In the genomic region with DNA sequence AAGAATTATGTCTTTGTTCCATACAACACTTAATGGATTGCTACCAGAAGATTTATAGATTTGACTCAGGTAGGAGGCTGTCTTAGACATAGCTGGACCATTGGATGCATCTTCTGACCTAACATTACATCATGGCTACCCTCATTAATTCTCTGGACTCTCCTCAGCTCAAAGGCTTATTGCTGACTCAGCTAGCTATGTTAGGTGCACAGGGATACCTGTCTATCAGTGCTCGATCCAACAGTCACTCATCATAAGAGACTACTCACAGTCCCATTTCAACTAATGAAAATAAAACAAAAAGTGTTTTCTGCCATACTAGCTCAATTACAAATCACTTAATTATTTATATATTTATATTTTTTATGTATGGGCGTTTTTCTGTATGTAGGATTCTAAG, we compare ENCODE assay signal across 20 mouse cellular contexts.
DNase-seq lines count a peak whose midpoint lies in the region; ATAC-seq and TF ChIP-seq lines count a peak whose summit lies in the region.
"Had no signal": no experiment of that assay in that cellular context is flagged by ENCODE, and none has a peak within 500 bp of the region (broad histone marks: within the 10 kb centered on the region; RNA-seq: fewer than 3 reads in every experiment).

No protein-coding gene starts in this region.

- TF ChIP-seq RAD21 in CH12.LX (IDR thresholded peaks at IDR 0.05; ENCODE audit: low read depth, low read length): no peak

- TF ChIP-seq CTCF in CH12.LX (conservative IDR thresholded peaks at IDR 0.05 in 1 of 2, IDR thresholded peaks at IDR 0.05 in 1 of 2; ENCODE audit: low read depth in 2 of 2, low read length in 2 of 2): no peak
- no peak for TF ChIP-seq CTCF in intestine, postnatal 0 days (IDR thresholded peaks at IDR 0.05; ENCODE audit: low read depth)

- no peak overlapping the region for H3K9ac ChIP-seq in CH12.LX (ENCODE audit: insufficient read depth, low read depth)
- no peak overlapping the region for H3K9ac ChIP-seq in ES-E14 (ENCODE audit: insufficient read depth, low read depth, low read length, poor library complexity, severe bottlenecking)
- H3K9ac ChIP-seq in intestine, postnatal 0 days (ENCODE audit: low read depth, low read length): no peak overlapping the region

- H3K36me3 ChIP-seq in CH12.LX (replicated peaks in 1 of 2; ENCODE audit: control insufficient read depth in 1 of 2, insufficient read depth in 1 of 2, low read length in 1 of 2) (no peaks in the 10 kb centered on the region), ES-E14 (ENCODE audit: control insufficient read depth, insufficient read depth, low read length, poor library complexity, severe bottlenecking) (no peaks in the 10 kb centered on the region)
- H3K36me3 ChIP-seq in intestine, postnatal 0 days (ENCODE audit: control insufficient read depth, insufficient read depth): no peaks in the 10 kb centered on the region
- H3K36me3 ChIP-seq: G1E had no signal

- WGBS in intestine, postnatal 0 days: 87% methylated on average over 2 of the region's 2 CpGs

- H3K4me3 ChIP-seq in CH12.LX (replicated peaks in 1 of 3; ENCODE audit: low read depth in 2 of 3, low read length in 2 of 3, poor library complexity in 1 of 3): no peak overlapping the region
- H3K4me3 ChIP-seq in ES-E14 (ENCODE audit: insufficient read depth in 1 of 2, low read depth in 1 of 2, low read length in 2 of 2, poor library complexity in 1 of 2, severe bottlenecking in 1 of 2): no peak overlapping the region
- no peak overlapping the region for H3K4me3 ChIP-seq in intestine, postnatal 0 days (ENCODE audit: low read depth, low read length)

- in situ Hi-C loops in CH12.LX (cut with MboI; ENCODE audit: low pct_ligation_motif_present, low pct_unique_long_range_greater_than_20kb, low sequenced_read_pairs): no loop called here
- in situ Hi-C loops in ES-E14 (cut with MboI; ENCODE audit: low sequenced_read_pairs in 2 of 2, unreplicated experiment in 2 of 2): no loop called here

- no peaks in the 10 kb centered on the region for H3K27me3 ChIP-seq in CH12.LX (replicated peaks)
- no peaks in the 10 kb centered on the region for H3K27me3 ChIP-seq in intestine, postnatal 0 days (replicated peaks; ENCODE audit: control insufficient read depth, insufficient read depth, low read length)
- H3K27me3 ChIP-seq: Patski had no signal

- H3K4me2 ChIP-seq in CH12.LX (ENCODE audit: insufficient read depth, low read depth, poor library complexity, severe bottlenecking): no peak overlapping the region
- H3K4me2 ChIP-seq in intestine, postnatal 0 days (replicated peaks; ENCODE audit: low read depth): no peak overlapping the region

- no peak overlapping the region for H3K27ac ChIP-seq in CH12.LX (ENCODE audit: insufficient read depth, low read depth)
- no peak overlapping the region for H3K27ac ChIP-seq in ES-E14 (ENCODE audit: insufficient read depth, low read depth, low read length, poor library complexity, severe bottlenecking)
- no peak overlapping the region for H3K27ac ChIP-seq in intestine, postnatal 0 days (ENCODE audit: low read depth, low read length)

- H3K9me3 ChIP-seq in CH12.LX (replicated peaks; ENCODE audit: low read length) (no peaks in the 10 kb centered on the region), ES-E14 (ENCODE audit: control insufficient read depth, insufficient read depth, low read depth, low read length) (no peaks in the 10 kb centered on the region)
- no peaks in the 10 kb centered on the region for H3K9me3 ChIP-seq in intestine, postnatal 0 days (ENCODE audit: control insufficient read depth)
- H3K9me3 ChIP-seq: G1E had no signal

- H3K4me1 ChIP-seq in CH12.LX (ENCODE audit: control insufficient read depth in 1 of 2, insufficient read depth in 2 of 2) (peaks cover 0 to 3% of the 10 kb centered on the region in 2 experiments; a peak in 1 of 4 replicates), ES-E14 (ENCODE audit: control insufficient read depth in 2 of 2, insufficient read depth in 2 of 2, low read length in 2 of 2, poor library complexity in 1 of 2) (no peaks in the 10 kb centered on the region)
- H3K4me1 ChIP-seq in intestine, postnatal 0 days (replicated peaks; ENCODE audit: control insufficient read depth, insufficient read depth, low read length): no peaks in the 10 kb centered on the region

- H3K79me2 ChIP-seq in CH12.LX (replicated peaks; ENCODE audit: control insufficient read depth, extremely low read depth, insufficient read depth, poor library complexity, severe bottlenecking): no peaks in the 10 kb centered on the region

- ATAC-seq in intestine, postnatal 0 days: no peak
- ATAC-seq: activated CD4-positive, CD25-positive, alpha-beta regulatory T cell, adult 4 months; CD4-positive, CD25-positive, alpha-beta regulatory T cell, adult 4 months; Patski had no signal

- no peak for TF ChIP-seq POLR2A in CH12.LX (IDR thresholded peaks at IDR 0.05; ENCODE audit: low read depth, low read length)

- dilution Hi-C loops in CH12.LX (cut with MboI; ENCODE audit: extremely low pct_ligation_motif_present, extremely low pct_unique_long_range_greater_than_20kb, low sequenced_read_pairs): no loop called here

- DNase-seq in CH12.LX (ENCODE audit: extremely low read depth): no peak
- DNase-seq in ES-E14 (ENCODE audit: low read depth, low spot score): no peak
- DNase-seq in left cerebral cortex, postnatal 10 days (ENCODE audit: extremely low spot score in 1 of 2, low spot score in 2 of 2): no peak
- DNase-seq: adrenal gland, adult 2 months; adrenal gland, adult 8-10 months; adrenal gland, postnatal 10 days; adrenal gland, postnatal 14 days; adrenal gland, postnatal 25 days; adrenal gland, postnatal 36 days; B cell, adult 2 months; cerebellum, adult 11 months; cerebellum, adult 11-12 months; cerebellum, adult 18-20 months; cerebellum, adult 2 months; cerebellum, adult 8-10 months had no signal

- no peak for TF ChIP-seq EP300 in CH12.LX (IDR thresholded peaks at IDR 0.05; ENCODE audit: low read length)

- intact Hi-C loops in left cerebral cortex, postnatal 10 days (cut with DNase I): no loop called here

TF ChIP-seq in CH12.LX, 34 proteins besides CTCF, POLR2A, EP300 and RAD21:
- TF ChIP-seq ZMIZ1 (IDR thresholded peaks at IDR 0.05; ENCODE audit: low read depth, low read length) (no peak), MAFK (IDR thresholded peaks at IDR 0.05; ENCODE audit: insufficient replicate concordance, low read length) (peak; percentile 84), ZC3H11A (IDR thresholded peaks at IDR 0.05; ENCODE audit: low read depth, low read length) (no peak), JUND (conservative IDR thresholded peaks at IDR 0.05; ENCODE audit: low read depth, low read length) (no peak), NELFE (IDR thresholded peaks at IDR 0.05; ENCODE audit: low read depth, low read length) (no peak), SMC3 (IDR thresholded peaks at IDR 0.05; ENCODE audit: low read depth, low read length) (no peak), MYC (IDR thresholded peaks at IDR 0.05; ENCODE audit: low read depth, low read length) (no peak)
TF ChIP-seq in CH12.LX: peak in this region for 1.

TF ChIP-seq in ES-E14, 5 proteins besides CTCF, POLR2A, EP300 and RAD21:
- peak; percentile 72; the same call in 1 of the 2 replicates for TF ChIP-seq MAFK (IDR thresholded peaks at IDR 0.05; ENCODE audit: insufficient read depth, low read depth, low read length)
- no peak for TF ChIP-seq HCFC1 (IDR thresholded peaks at IDR 0.05; ENCODE audit: borderline replicate concordance, insufficient read depth, low read length)
- TF ChIP-seq CHD2 (IDR thresholded peaks at IDR 0.05; ENCODE audit: low read depth, low read length): no peak
